Mouse (Mus musculus) cerebellum, adult 2 months (tissue): ENCODE data around the gene Swap70.

ENCODE experiments used
- CTCF ChIP-seq: fragments of 200-500 bp; IDR thresholded peaks from 2 replicates; pipeline ENCODE4 v1.5.1; 2011; ENCODE audit warnings: low read depth, mild to moderate bottlenecking, control low read depth, low read length, moderate library complexity, borderline replicate concordance; ENCODE audit not compliant: insufficient read depth
- POLR2A ChIP-seq: fragments of 200-500 bp; IDR thresholded peaks from 2 replicates; pipeline ENCODE4 v1.6.1; 2011; ENCODE audit warnings: low read length, control low read depth, borderline replicate concordance; ENCODE audit not compliant: insufficient read depth

GRCm38 (mm10) chr7:110268511-110268910 lies 47.0 kb downstream of the Swap70 start:
- TF ChIP-seq CTCF: no peak
- TF ChIP-seq POLR2A: no peak
